Mouse (Mus musculus): ENCODE measurements around the gene Arl8a. TPM values are rescaled to one million over a fixed set of nuclear protein-coding genes. Genes with fewer than 3 reads are reported as not detected.

Gene Arl8a
- polyA plus RNA-seq, 2 experiments = 54.5 to 88.1 TPM

- whole genome bisulfite sequencing = 72% methylated on average over 7 of the region's 7 CpGs
- H3K27ac ChIP-seq (replicated peaks; ENCODE audit: low read depth, low read length) = no peak overlapping the region
- TF ChIP-seq POLR2A (IDR thresholded peaks at IDR 0.05; ENCODE audit: borderline replicate concordance, extremely low read depth, insufficient read depth, insufficient read length) = no peak
These were observed 12.4 kb downstream of the Arl8a start for GRCm38 (mm10) chr1:135159074-135159473.

GRCm38 (mm10) chr1:135159556-135160123, 13.0 kb downstream of the Arl8a start:
- H3K27ac ChIP-seq (replicated peaks; ENCODE audit: low read depth, low read length) = no peak overlapping the region
- 85% methylated on average over 11 of the region's 11 CpGs for WGBS
- no peak overlapping the region for H3K4me3 ChIP-seq (replicated peaks; ENCODE audit: low read length)
- peaks cover 18% of the 10 kb centered on the region for H3K36me3 ChIP-seq (ENCODE audit: control insufficient read depth, insufficient read depth, low read length)
- no peak overlapping the region for H3K9ac ChIP-seq (ENCODE audit: low read depth, low read length, severe bottlenecking)
- no peaks in the 10 kb centered on the region for H3K27me3 ChIP-seq (ENCODE audit: control insufficient read depth, insufficient read depth, low read length)
- H3K4me2 ChIP-seq (replicated peaks; ENCODE audit: low read depth, low read length, severe bottlenecking) = no peak overlapping the region
- ATAC-seq (ENCODE audit: low FRiP score, low read depth) (no peak), DNase-seq (ENCODE audit: low spot score) (no peak)
- H3K9me3 ChIP-seq (ENCODE audit: control insufficient read depth, low read length) = no peaks in the 10 kb centered on the region
- no peak for TF ChIP-seq POLR2A (IDR thresholded peaks at IDR 0.05; ENCODE audit: borderline replicate concordance, extremely low read depth, insufficient read depth, insufficient read length)
- peaks cover 8% of the 10 kb centered on the region for H3K4me1 ChIP-seq (ENCODE audit: control insufficient read depth, insufficient read depth, low read length)

More at GRCm38 (mm10) chr1:135159074-135159473, 12.4 kb downstream of the Arl8a start:
- Histone ChIP-seq H3K36me3 (ENCODE audit: control insufficient read depth, insufficient read depth, low read length) (peaks cover 18% of the 10 kb centered on the region), H3K4me1 (ENCODE audit: control insufficient read depth, insufficient read depth, low read length) (peaks cover 10% of the 10 kb centered on the region), H3K4me3 (replicated peaks; ENCODE audit: low read length) (no peak overlapping the region), H3K9me3 (ENCODE audit: control insufficient read depth, low read length) (no peaks in the 10 kb centered on the region), H3K9ac (ENCODE audit: low read depth, low read length, severe bottlenecking) (no peak overlapping the region), H3K4me2 (replicated peaks; ENCODE audit: low read depth, low read length, severe bottlenecking) (no peak overlapping the region), H3K27me3 (ENCODE audit: control insufficient read depth, insufficient read depth, low read length) (no peaks in the 10 kb centered on the region)
- DNase-seq (ENCODE audit: low spot score) (no peak), ATAC-seq (ENCODE audit: low FRiP score, low read depth) (no peak)

- 88% methylated on average over 13 of the region's 13 CpGs for WGBS
- no peak overlapping the region for H3K4me3 ChIP-seq (replicated peaks; ENCODE audit: low read length)
- H3K27ac ChIP-seq (replicated peaks; ENCODE audit: low read depth, low read length) = no peak overlapping the region
- no peak overlapping the region for H3K9ac ChIP-seq (ENCODE audit: low read depth, low read length, severe bottlenecking)
- no peak overlapping the region for H3K4me2 ChIP-seq (replicated peaks; ENCODE audit: low read depth, low read length, severe bottlenecking)
- H3K4me1 ChIP-seq (ENCODE audit: control insufficient read depth, insufficient read depth, low read length) = 0 out of 2 replicates have a peak, but pooled peaks cover 6% of the 10 kb centered on the region
- H3K36me3 ChIP-seq (ENCODE audit: control insufficient read depth, insufficient read depth, low read length) = peaks cover 12% of the 10 kb centered on the region
- no peaks in the 10 kb centered on the region for H3K9me3 ChIP-seq (ENCODE audit: control insufficient read depth, low read length)
- H3K27me3 ChIP-seq (ENCODE audit: control insufficient read depth, insufficient read depth, low read length) = no peaks in the 10 kb centered on the region
- TF ChIP-seq POLR2A (IDR thresholded peaks at IDR 0.05; ENCODE audit: borderline replicate concordance, extremely low read depth, insufficient read depth, insufficient read length) = no peak
- ATAC-seq (ENCODE audit: low FRiP score, low read depth) = no peak
- no peak for DNase-seq (ENCODE audit: low spot score)
These were observed 13.9 kb downstream of the Arl8a start for GRCm38 (mm10) chr1:135160411-135161050.

- WGBS = 55% methylated on average over 6 of the region's 6 CpGs
- Histone ChIP-seq H3K36me3 (ENCODE audit: control insufficient read depth, insufficient read depth, low read length) (no peaks in the 10 kb centered on the region), H3K9ac (ENCODE audit: low read depth, low read length, severe bottlenecking) (no peak overlapping the region), H3K4me1 (ENCODE audit: control insufficient read depth, insufficient read depth, low read length) (0 out of 2 replicates have a peak, but pooled peaks cover 6% of the 10 kb centered on the region), H3K4me2 (replicated peaks; ENCODE audit: low read depth, low read length, severe bottlenecking) (no peak overlapping the region), H3K4me3 (replicated peaks; ENCODE audit: low read length) (no peak overlapping the region), H3K27me3 (ENCODE audit: control insufficient read depth, insufficient read depth, low read length) (no peaks in the 10 kb centered on the region), H3K9me3 (ENCODE audit: control insufficient read depth, low read length) (no peaks in the 10 kb centered on the region), H3K27ac (replicated peaks; ENCODE audit: low read depth, low read length) (no peak overlapping the region)
- DNase-seq (ENCODE audit: low spot score) (no peak), ATAC-seq (ENCODE audit: low FRiP score, low read depth) (no peak)
- TF ChIP-seq POLR2A (IDR thresholded peaks at IDR 0.05; ENCODE audit: borderline replicate concordance, extremely low read depth, insufficient read depth, insufficient read length) = no peak
These were observed 16.1 kb downstream of the Arl8a start for GRCm38 (mm10) chr1:135162720-135163119.

- Histone ChIP-seq H3K4me2 (replicated peaks; ENCODE audit: low read depth, low read length, severe bottlenecking) (no peak within 1 kb of the TSS), H3K4me3 (replicated peaks; ENCODE audit: low read length) (no peak within 1 kb of the TSS), H3K27ac (replicated peaks; ENCODE audit: low read depth, low read length) (no peak within 1 kb of the TSS), H3K9ac (ENCODE audit: low read depth, low read length, severe bottlenecking) (no peak within 1 kb of the TSS), H3K27me3 (ENCODE audit: control insufficient read depth, insufficient read depth, low read length) (no peaks in the 10 kb centered on the region), H3K36me3 (ENCODE audit: control insufficient read depth, insufficient read depth, low read length) (no peaks in the 10 kb centered on the region), H3K4me1 (ENCODE audit: control insufficient read depth, insufficient read depth, low read length) (no peaks in the 10 kb centered on the region), H3K9me3 (ENCODE audit: control insufficient read depth, low read length) (no peaks in the 10 kb centered on the region)
- TF ChIP-seq POLR2A (IDR thresholded peaks at IDR 0.05; ENCODE audit: borderline replicate concordance, extremely low read depth, insufficient read depth, insufficient read length) = no peak
- no peak for ATAC-seq (ENCODE audit: low FRiP score, low read depth)
- 66% methylated on average over 11 of the region's 11 CpGs for WGBS
- DNase-seq (ENCODE audit: low spot score) = no peak
These were observed 20.8 kb downstream of the Arl8a start, which contains the start of gene Gpr37l1 for GRCm38 (mm10) chr1:135167435-135167834. Gpr37l1 (minus strand) TSS chr1:135167681.

Data from limb, embryonic 14.5 days (tissue).